Mouse (Mus musculus) erythroblast, embryonic 14.5 days (primary cell): ENCODE measurements around the gene Mnx1. TPM values are rescaled to one million over a fixed set of nuclear protein-coding genes. Genes with fewer than 3 reads are reported as not detected.

Experiments
- H3K27me3 ChIP-seq: 2 replicates; pipeline ENCODE4 v1.6.1; 2012; ENCODE audit warnings: inconsistent platforms; ENCODE audit not compliant: control insufficient read depth
- H3K36me3 ChIP-seq: 2 replicates; pipeline ENCODE4 v1.6.1; 2012; ENCODE audit warnings: mild to moderate bottlenecking, inconsistent platforms; ENCODE audit not compliant: control insufficient read depth
- H3K4me1 ChIP-seq: 2 replicates; pipeline ENCODE4 v1.6.1; 2012; ENCODE audit warnings: inconsistent platforms; ENCODE audit not compliant: control insufficient read depth
- H3K4me3 ChIP-seq: replicated peaks from 2 replicates; pipeline ENCODE3; 2012; ENCODE audit warnings: moderate library complexity, mild to moderate bottlenecking, inconsistent platforms
- H3K9me3 ChIP-seq: 2 replicates; pipeline ENCODE4 v1.6.1; 2012; ENCODE audit warnings: low read length, inconsistent platforms, mixed read lengths; ENCODE audit not compliant: control insufficient read depth
- GATA1 ChIP-seq: IDR thresholded peaks from 2 replicates; pipeline ENCODE4 v1.6.1; 2012; ENCODE audit warnings: low read length, inconsistent platforms, mixed read lengths
- TAL1 ChIP-seq: IDR thresholded peaks from 3 replicates; pipeline ENCODE4 v1.6.1; 2012; ENCODE audit warnings: low read length, inconsistent platforms, mixed read lengths
- polyA plus RNA-seq: library from polyadenylated mRNA; stranded (reverse); fragments of >175 nt; gene quantifications from 2 replicates; pipeline ENCODE4 v1.2.3, GENCODE M21; 2012

Mnx1 gene
- polyA plus RNA-seq: not detected in 2 replicates

DNA sequence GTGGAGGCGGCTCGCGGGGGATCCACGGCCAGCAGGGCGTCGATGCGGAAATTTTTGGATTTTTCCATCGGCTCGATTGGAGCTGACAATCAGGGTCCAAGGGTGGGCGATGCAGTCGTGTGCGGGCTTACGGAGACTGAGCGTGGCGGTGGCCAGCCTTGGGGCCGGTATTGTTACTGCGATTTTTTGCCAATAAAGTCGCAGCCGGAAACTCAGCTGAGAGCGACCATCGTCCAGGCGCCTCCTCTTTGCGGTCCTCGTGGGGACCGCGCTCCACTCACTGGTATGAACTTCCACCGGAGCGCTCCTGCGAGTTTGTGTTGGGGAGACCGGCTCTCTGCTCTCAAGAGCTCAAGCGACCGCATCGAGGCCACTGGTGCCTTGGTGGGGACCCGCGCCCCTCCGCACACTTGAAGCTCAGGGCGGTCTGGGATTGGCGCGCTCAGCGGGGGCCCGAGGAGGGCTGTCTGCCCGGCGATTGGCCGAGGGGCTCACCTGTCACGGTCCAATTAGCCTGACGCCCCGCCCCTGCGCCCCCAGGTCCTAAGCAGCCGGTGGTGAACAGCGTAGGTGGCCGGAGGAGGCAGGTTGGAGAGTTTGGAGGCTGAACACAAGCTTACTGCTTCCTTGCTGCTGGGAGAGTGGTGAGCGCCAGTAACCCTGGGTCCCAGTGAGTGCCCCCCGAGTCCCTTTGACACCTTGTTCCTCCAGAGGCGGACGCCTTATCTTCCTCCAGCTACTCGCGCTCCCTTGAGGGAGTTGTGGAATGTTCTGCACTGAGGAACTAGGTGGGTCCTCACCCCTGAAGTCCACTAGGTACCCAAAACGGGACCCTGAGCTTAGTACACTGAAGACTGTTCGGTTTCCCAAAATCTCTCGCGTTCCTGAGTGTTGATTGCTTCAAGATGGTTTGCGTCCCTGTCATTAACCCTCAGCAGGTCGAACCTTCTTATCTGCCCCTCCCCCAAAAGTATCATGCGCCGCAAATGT is at the start of gene Mnx1:
Gene Mnx1 (minus strand): TSS at position 263 of the 990 bp plus-strand sequence.
- Histone ChIP-seq H3K4me1 (no peaks in the 10 kb centered on the region), H3K27me3 (peaks cover 99% of the 10 kb centered on the region), H3K4me3 (no peak within 1 kb of the TSS), H3K9me3 (peaks cover 2% of the 10 kb centered on the region; the same call in 1 of the 2 replicates), H3K36me3 (no peaks in the 10 kb centered on the region)
- TF ChIP-seq TAL1: no peak
- TF ChIP-seq GATA1: no peak

DNA sequence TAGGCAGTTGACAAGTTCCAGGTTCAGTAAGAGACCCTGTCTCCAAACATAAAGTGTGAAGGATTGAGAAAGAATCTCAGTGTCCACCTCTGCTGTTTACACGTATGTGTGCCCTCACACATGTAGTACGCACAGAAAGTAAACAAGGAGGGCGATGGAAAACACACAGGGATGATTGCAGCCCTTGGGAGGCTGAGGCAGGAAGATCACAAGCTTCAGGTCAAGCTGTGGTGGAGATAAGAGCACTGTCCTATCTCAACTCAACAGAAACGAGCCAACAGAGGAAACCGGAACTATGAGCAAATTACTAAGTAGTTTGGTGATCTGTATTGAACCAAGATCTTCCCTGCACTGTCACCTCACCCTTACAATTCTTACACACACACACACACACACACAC is 38.2 kb upstream of the Mnx1 start:
- Histone ChIP-seq H3K4me1 (peaks cover 3% of the 10 kb centered on the region), H3K4me3 (no peak overlapping the region), H3K36me3 (no peaks in the 10 kb centered on the region), H3K9me3 (no peaks in the 10 kb centered on the region), H3K27me3 (no peaks in the 10 kb centered on the region)
- TF ChIP-seq GATA1 (peak; percentile 32; the same call in 1 of the 2 replicates), TAL1 (peak; percentile 35; the same call in 1 of the 3 replicates)

DNA sequence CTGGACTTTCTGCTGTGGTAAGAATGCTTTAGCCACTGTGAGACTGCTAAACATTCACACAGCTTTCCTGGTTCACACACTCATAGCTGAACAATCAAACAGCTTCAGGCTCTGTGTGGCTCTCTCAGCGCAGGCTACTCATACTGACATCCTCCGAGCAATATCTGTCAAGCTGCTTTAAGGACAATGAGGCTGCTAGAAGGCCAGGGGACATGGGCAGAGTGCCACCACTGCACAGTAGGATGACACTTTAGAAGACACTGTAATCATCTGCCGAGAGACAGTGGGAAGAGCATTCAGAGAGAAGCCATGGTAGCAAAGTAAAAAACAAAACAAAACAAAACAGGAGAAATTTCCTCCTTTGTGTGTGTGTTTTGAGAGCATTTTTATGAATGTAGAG is 37.6 kb upstream of the Mnx1 start:
- TF ChIP-seq GATA1: no peak
- TF ChIP-seq TAL1: no peak
- H3K27me3 ChIP-seq: no peaks in the 10 kb centered on the region
- no peaks in the 10 kb centered on the region for H3K36me3 ChIP-seq
- H3K4me3 ChIP-seq: no peak overlapping the region
- peaks cover 3% of the 10 kb centered on the region for H3K4me1 ChIP-seq
- no peaks in the 10 kb centered on the region for H3K9me3 ChIP-seq

DNA sequence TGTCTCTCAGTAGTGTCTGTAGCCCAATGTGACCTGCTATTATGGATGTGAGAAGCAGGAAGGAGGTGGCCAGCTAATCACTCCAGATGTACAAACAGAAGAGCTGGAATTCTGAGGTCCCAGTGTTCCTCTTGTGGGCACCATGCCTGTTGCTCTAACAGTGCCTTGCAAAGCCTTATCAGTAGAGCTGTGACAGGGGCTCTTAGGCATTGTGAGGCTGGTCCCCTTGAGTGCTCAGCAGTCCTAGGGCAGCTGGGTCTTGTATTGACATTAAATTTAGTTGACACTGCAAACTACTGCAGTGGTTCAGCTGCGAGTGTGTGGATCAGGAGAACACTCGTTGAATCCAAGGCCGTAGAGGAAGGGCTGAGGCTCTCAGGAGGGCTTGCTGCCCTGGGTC is 28.7 kb upstream of the Mnx1 start:
- no peaks in the 10 kb centered on the region for H3K36me3 ChIP-seq
- no peaks in the 10 kb centered on the region for H3K9me3 ChIP-seq
- no peak for TF ChIP-seq GATA1
- no peak for TF ChIP-seq TAL1
- H3K4me1 ChIP-seq: no peaks in the 10 kb centered on the region
- no peak overlapping the region for H3K4me3 ChIP-seq
- no peaks in the 10 kb centered on the region for H3K27me3 ChIP-seq

DNA sequence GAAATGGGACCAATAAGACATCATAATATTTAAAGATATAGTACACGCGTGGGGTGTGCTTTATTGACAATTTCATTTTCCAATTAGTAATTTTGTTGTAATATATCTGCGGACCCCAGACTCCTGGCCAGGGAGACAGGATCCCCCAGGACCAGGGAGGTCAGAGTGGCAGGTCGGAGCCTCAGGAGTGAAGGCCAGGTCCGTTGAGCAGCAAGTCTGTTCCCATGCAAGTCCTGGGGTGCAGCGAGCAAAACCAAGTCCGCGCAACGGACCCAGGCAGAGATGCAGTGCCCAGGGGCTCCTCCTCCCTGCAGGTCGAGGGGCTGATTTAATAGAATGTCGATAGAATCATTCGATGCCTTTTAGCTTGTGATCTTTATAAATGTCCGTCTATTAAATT is 9.1 kb upstream of the Mnx1 start:
- H3K4me1 ChIP-seq: no peaks in the 10 kb centered on the region
- TF ChIP-seq TAL1: no peak

DNA sequence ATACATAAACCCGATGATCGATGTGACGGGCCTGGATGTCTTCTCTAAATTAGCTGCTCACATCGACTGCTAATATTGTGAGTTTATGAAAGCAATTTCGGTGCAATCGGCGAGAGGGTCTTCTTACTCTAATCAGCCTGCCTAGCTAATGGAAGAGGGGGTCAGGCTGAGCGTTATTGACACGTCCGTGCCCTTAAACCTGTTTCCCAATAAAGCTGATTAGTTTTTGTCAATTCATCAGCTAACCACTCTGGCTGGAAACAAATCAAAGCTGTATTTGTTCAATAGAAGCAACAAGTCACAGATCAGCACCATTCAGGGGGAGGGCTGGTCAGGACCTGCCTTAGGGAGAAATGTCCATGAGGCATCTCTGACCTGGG is 7.7 kb upstream of the Mnx1 start:
- peaks cover 95% of the 10 kb centered on the region for H3K27me3 ChIP-seq

More for the DNA sequence above, 9.1 kb upstream of the Mnx1 start:
- Histone ChIP-seq H3K9me3 (no peaks in the 10 kb centered on the region; the same call in 1 of the 2 replicates), H3K4me3 (no peak overlapping the region), H3K27me3 (peaks cover 91% of the 10 kb centered on the region), H3K36me3 (no peaks in the 10 kb centered on the region)

DNA sequence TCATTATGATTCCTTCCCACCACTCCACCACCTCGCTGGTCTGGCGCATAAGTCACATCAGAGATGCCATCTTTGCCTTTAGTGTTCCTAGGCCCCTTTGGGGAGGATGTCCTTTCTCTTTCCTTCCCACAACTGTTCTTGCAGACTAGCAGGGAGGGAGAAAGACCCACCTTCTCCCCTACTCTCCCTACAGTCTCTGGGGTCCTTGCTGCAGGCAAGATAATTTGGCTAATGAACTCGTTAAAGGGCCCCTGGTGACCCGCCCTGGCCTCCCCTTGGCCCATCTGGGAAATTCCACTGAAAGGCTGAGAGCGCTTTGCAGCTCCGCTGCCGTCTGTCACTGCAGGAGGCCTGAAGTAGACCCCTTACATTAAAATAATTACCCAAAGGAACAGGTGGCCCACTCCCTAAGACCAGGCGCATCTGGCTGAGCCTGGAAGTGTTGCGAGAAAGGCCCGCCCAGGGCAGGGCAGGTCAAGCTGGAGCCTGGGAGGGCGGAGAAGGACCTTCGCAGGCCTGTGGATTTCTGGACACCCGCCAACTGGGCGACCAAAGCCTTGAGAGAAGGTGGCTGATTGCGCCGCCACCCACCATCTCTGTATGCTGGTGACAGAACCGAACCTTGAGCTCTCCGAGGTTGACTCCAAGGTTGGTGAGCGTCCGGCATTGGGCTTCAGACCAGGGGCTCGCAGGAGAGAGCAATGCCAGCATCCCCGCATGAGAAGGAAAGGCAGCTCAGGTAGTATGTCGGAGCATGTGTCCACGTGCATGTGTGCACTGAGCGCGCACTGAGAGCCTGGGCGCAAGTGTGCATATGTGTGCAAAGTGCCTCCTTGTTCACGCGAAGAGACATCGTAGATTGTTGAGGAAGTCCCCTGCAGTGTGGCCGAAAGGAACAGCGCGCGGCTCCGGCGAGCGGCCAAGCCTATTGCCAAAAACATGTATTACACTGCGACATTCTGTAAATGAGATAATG is 7.0 kb upstream of the Mnx1 start:
- no peaks in the 10 kb centered on the region; the same call in 1 of the 2 replicates for H3K9me3 ChIP-seq
- no peak overlapping the region for H3K4me3 ChIP-seq
- H3K36me3 ChIP-seq: no peaks in the 10 kb centered on the region
- H3K4me1 ChIP-seq: no peaks in the 10 kb centered on the region
- peaks cover 99% of the 10 kb centered on the region for H3K27me3 ChIP-seq
- TF ChIP-seq GATA1 (no peak), TAL1 (no peak)

More for the DNA sequence above, 7.7 kb upstream of the Mnx1 start:
- TF ChIP-seq TAL1 (no peak), GATA1 (no peak)
- Histone ChIP-seq H3K4me3 (no peak overlapping the region), H3K4me1 (no peaks in the 10 kb centered on the region), H3K9me3 (no peaks in the 10 kb centered on the region; the same call in 1 of the 2 replicates), H3K36me3 (no peaks in the 10 kb centered on the region)

DNA sequence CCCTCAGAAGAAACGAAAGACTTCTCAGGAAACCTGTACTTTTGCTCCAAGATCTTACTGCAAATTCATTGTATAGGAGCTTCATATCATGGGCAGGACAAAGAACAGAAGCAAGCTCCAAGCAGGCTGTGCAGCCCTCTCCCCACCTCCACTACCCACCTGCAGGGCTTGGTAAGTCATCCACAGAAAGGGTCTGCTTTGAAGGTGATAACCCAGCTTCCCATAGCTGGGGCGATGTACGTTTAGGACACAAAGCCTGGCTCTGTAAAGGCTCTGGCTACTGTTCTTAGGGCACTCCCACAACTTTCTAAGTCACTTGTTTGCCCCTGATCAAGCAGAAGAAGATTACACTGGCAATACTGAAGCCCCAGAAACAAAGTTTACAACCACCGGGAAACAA is 5.5 kb upstream of the Mnx1 start:
- Histone ChIP-seq H3K4me3 (no peak overlapping the region), H3K4me1 (no peaks in the 10 kb centered on the region), H3K9me3 (no peaks in the 10 kb centered on the region; the same call in 1 of the 2 replicates), H3K36me3 (no peaks in the 10 kb centered on the region), H3K27me3 (peaks cover 99% of the 10 kb centered on the region)
- TF ChIP-seq TAL1 (no peak), GATA1 (no peak)

DNA sequence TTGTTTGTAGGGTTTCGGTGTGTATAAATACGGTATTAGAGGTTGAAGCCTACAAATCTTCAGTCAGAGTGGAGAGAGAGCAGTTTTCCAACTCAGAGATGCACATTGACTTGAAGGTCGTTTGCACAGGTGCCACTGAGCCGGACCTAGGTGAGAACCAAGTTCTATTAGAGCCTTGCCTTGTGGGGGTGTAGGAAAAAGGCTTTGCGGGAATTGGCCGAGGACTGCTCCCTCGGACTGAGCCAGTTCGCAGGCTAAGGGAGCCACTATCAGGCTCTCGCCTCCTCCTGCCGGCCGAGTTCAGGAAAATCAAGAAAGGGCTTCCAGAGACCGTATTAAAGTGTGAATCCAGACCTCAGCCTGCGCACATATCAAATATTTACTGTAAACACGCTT is 926 bp upstream of the Mnx1 start:
- Histone ChIP-seq H3K4me3 (no peak overlapping the region), H3K4me1 (no peaks in the 10 kb centered on the region), H3K36me3 (no peaks in the 10 kb centered on the region), H3K9me3 (no peaks in the 10 kb centered on the region; the same call in 1 of the 2 replicates), H3K27me3 (peaks cover 99% of the 10 kb centered on the region)
- TF ChIP-seq TAL1: no peak
- no peak for TF ChIP-seq GATA1
